Mouse (Mus musculus) MEL (cell line): ENCODE measurements around the gene Kalrn.

Experiments
- CHD2 ChIP-seq: IDR thresholded peaks from 2 replicates; pipeline ENCODE4 v1.6.1; 2011; ENCODE audit warnings: low read length, improper control_type of control experiment
- CTCF ChIP-seq, 3 experiments: IDR thresholded peaks in 2 of 3; conservative IDR thresholded peaks in 1 of 3; 2 replicates each; pipeline ENCODE4 v1.5.1; 2011 to 2012; ENCODE audit warnings: low read length in 3 of 3, low read depth in 2 of 3, mild to moderate bottlenecking in 2 of 3, improper control_type of control experiment in 1 of 3, inconsistent platforms in 1 of 3, mixed read lengths in 1 of 3, moderate library complexity in 1 of 3; ENCODE audit not compliant: control insufficient read depth in 1 of 3, insufficient read depth in 1 of 3, poor library complexity in 1 of 3, severe bottlenecking in 1 of 3
- MAFK ChIP-seq: IDR thresholded peaks from 2 replicates; pipeline ENCODE4 v1.6.1; 2011; ENCODE audit warnings: low read depth, mild to moderate bottlenecking, low read length, improper control_type of control experiment, borderline replicate concordance
- POLR2A ChIP-seq, 2 experiments: IDR thresholded peaks; 2 replicates each; pipeline ENCODE4 v1.6.1; 2011 to 2012; ENCODE audit warnings: low read length in 2 of 2, mild to moderate bottlenecking in 2 of 2, control low read depth in 1 of 2, improper control_type of control experiment in 1 of 2, low read depth in 1 of 2, moderate library complexity in 1 of 2; ENCODE audit not compliant: control insufficient read depth in 1 of 2, insufficient read depth in 1 of 2, poor library complexity in 1 of 2
- TAL1 ChIP-seq: IDR thresholded peaks from 2 replicates; pipeline ENCODE4 v1.6.1; 2012; ENCODE audit warnings: mild to moderate bottlenecking, inconsistent platforms, low read length, moderate library complexity, mixed read lengths
- UBTF ChIP-seq: IDR thresholded peaks from 2 replicates; pipeline ENCODE4 v1.6.1; 2012; ENCODE audit warnings: low read depth, mild to moderate bottlenecking, inconsistent platforms, low read length, improper control_type of control experiment, moderate library complexity, borderline replicate concordance; ENCODE audit not compliant: insufficient read depth

DNA sequence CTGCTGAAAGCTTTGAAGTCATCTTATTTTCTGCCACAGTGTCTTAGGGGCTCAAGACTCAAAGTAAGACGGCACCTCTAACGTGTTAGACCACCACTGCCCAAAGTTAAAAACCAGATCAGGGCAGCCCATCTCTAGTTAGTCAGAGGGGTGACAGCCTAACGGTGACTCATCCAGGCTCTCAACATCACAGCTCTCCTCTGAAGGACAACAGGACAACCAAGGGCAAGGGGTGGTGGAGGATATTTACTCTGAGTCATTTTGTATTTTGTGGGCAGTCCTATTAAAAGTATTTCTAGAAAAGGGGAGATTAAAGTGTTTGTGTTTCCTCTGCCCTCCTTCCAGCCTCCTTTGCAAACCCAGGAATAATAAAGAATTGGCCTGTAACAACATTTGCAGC is 88.4 kb downstream of the Kalrn start:
- no peak for TF ChIP-seq CTCF (IDR thresholded peaks at IDR 0.05 in 2 of 3, conservative IDR thresholded peaks at IDR 0.05 in 1 of 3; ENCODE audit: control insufficient read depth in 1 of 3, insufficient read depth in 1 of 3, low read depth in 2 of 3, low read length in 3 of 3, poor library complexity in 1 of 3, severe bottlenecking in 1 of 3)
- TF ChIP-seq POLR2A (IDR thresholded peaks at IDR 0.05; ENCODE audit: control insufficient read depth in 1 of 2, insufficient read depth in 1 of 2, low read depth in 1 of 2, low read length in 2 of 2, poor library complexity in 1 of 2) = no peak
- no peak for TF ChIP-seq CHD2
- TF ChIP-seq MAFK = no peak
- no peak for TF ChIP-seq TAL1
- TF ChIP-seq UBTF = no peak
